Mouse (Mus musculus) gastrocnemius, adult 18-20 months (tissue): ENCODE measurements around the gene Carmil1. TPM values are rescaled to one million over a fixed set of nuclear protein-coding genes. Genes with fewer than 3 reads are reported as not detected.
A peak's percentile ranks its signal among the peaks of the same experiment; 100 is the strongest.

ENCODE experiments used
- DNase-seq: peaks from one replicate; pipeline ENCODE4 v3.0.0; 2021; ENCODE audit warnings: low spot score
- total RNA-seq, 2 experiments: library from RNA; stranded (reverse); gene quantifications; 2 replicates each; pipeline ENCODE4 v1.2.3; 2021

The Carmil1 gene
- total RNA-seq, 2 experiments from 2014 or later, result 1.9 to 2.6 TPM

DNA sequence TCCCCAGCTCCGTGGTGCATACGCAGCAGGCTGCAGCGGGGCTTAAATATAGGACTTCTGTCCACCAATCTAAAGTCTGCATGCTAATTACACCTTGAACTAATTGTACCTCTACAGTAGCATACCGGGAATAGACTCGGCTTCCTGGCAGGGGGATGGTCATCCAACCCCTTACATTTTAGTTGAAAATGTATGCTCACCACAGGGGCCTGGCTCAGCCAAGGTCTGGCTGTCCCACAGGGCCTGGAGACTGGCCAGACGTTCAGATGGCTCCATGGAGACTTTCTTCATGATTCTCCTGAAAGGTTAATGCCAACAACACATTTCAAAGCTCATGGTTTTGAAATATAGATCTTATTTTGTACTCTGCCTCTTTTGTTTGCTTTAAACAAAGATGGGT lies 125.4 kb downstream of the Carmil1 start:
- no peak for DNase-seq

DNA sequence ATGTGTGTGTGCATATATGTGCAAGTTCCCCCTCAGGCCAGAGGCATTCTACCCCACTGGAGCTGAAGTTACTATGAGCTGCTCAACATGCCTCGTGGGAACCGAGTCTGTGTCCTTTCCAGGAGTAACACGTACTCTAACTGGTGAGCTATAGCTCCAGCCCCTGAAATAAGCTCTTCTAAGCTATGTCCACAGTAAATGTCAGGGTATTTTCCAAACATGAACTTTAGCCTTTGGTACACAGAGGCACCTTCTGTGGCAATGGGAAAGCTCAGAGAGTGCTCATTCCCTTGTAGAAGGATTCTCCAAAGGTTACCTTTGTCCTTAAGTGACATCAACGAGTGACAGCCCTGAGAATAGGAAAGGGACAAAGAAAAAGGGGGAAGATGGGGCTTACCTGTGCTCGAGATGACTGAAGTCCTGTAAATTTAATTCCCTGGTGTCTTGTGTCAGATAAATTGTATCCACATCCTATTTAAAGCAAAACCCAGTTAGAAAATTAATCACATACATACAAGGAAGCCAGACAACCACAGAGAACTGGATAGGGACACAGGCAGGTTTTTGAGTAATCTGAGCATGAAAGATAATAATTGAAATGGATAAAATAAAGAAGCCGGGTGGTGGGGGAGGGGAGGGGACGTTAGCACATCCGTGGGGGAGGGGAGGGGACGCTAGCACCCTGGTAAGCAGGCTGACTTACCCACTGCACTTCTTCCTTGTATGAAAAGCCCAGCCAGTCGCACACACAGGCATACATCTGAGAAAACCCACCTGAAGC lies 126.1 kb downstream of the Carmil1 start:
- DNase-seq, result no peak

DNA sequence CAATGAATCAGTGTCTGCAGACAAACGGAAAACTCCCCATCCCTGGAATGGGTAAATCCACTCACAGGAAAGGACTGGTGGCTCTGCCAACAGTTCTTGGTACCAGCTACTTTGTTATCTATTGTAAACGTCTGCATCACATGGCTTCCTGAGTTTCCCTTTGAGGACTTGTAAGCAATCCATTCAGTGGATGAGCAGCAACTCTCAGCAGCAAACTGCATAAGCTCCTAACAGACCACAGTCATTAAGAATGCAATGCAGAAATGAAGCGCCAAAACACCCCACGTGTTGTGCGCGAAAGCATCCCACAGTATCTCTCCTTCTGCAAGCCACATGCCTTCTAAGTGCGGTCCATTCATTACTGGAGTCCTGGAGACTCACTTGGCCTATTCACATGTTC lies 128.0 kb downstream of the Carmil1 start:
- DNase-seq, result no peak

DNA sequence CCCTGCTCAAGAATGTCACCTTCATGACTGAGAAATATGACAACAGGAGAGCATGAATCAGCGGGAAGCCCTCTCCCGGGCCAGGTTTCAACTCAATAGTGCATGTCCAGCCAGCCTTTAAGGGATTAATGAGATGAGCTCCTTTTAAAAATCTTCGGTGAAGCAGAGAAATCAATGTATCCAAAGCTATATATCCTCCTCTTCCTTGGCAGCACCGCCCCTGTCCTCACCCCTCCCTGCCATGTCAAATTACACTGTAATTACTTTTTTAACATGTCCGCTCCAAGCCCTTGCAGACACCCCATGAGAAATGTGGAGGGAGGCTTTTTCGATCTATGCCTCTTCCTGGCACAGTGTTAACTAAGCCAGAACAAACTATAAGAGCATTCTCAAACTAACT lies 129.3 kb downstream of the Carmil1 start:
- DNase-seq, result no peak

DNA sequence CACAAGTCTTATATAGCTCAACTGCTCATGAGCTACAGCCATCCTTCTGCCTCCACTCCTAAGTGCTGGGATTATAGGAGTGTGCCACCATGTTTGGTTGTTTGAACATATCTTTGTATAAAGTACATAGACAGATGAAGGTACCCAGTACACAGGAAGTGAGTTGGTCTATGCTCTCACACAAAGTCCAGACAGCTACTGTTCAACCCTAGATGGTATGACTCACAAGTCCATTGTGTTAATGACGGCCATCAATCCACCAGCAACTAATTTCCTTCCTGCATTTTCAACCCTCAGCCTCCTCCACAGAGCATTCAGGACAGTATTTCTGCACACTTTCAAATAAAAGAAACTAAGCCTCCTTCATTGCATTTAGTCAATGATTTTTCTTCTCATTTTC lies 132.0 kb downstream of the Carmil1 start:
- no peak for DNase-seq

DNA sequence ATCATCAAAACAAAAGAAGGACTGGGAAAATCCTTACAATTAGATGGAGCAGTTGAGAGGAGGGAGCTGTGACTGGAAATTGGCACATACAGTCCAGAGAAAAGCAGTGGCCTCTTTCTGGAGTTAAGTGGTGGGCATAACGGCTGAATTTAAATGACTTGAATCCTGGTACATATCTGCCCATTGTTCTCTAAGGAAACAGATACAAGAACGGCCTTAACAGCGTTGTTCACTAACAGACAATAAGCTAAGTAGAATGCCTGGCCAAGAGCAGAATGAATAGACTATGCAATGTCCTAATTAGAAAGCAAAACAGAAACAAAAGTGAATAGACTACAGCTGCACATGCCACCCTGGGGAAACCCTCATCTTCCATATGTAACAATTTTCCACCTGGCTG lies 133.6 kb downstream of the Carmil1 start:
- DNase-seq, result no peak

DNA sequence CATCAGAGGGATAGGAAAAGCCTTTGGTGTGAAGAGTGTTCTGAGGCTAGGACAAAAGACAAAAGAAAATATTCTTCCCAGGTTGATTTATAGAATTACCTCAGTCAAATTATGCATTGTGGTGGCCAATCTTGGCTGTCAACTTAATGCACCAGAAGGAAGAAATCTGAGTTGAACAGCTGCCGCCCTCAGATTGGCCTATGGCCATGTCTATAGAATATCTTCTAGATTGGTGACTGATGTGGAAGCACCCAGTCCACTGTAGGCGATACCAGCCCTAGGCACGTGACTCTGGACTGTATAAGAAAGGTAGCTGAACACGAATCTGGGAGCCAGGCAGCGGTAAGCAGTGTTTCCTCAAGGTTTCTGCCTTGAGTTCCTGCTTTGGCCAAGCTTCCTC lies 134.1 kb downstream of the Carmil1 start:
- no peak for DNase-seq

DNA sequence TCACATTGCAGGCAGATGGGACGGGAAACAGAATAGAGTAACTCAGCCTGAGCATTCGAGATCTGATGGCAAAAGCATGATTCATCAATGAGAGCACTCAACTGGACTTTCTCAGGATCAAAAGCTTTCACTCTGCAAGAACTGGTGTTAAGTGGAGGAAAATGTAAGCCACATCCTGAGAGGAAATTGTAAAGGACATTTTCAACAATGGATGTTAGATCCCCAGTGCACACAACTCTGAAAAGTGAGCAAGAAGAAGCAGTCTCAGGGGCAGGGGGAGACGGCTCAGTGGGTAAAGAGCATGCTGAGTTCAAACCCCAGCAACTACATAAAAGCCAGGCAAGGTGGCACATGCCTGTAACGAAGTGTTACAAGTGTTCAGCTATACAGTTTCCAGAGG lies 135.7 kb downstream of the Carmil1 start:
- DNase-seq, result no peak

DNA sequence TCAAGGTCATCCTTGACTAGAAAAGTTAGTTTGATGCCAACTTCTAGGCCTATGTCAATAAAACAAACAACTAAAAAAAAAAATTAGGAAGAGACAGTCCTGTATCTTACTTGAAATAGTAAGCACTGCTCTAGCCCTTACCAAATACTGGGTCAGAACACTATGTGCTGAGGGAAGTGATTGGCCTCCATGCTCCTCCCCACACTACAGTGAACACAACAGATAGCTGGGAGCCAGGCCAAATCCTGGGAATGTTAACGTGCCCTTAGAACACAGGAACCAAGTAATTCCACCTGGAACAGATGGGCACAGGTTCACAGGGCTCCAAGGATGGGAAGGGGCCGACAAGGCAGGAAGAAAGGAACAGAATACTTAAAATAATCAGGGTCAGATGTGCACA lies 136.5 kb downstream of the Carmil1 start:
- no peak for DNase-seq

DNA sequence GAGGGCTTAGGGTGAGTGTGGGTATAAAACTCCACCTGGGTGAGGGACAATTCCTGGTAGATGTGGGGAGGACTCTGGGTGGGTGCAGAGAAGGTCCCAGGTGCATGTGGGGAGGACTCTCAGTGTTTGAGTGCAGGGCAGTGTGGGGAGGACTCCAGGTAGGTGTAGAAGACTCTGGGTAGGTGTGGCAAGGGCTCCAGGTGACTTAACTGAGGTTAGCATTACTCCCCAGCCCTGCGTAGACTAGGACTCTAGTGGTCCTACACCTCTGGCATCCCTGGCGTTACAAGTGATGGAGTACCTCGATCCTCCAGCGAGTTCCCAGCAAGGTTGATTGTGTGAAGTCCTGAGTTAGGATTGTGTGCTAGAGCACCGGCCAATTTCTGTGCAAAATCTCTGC lies 143.8 kb downstream of the Carmil1 start:
- no peak for DNase-seq

DNA sequence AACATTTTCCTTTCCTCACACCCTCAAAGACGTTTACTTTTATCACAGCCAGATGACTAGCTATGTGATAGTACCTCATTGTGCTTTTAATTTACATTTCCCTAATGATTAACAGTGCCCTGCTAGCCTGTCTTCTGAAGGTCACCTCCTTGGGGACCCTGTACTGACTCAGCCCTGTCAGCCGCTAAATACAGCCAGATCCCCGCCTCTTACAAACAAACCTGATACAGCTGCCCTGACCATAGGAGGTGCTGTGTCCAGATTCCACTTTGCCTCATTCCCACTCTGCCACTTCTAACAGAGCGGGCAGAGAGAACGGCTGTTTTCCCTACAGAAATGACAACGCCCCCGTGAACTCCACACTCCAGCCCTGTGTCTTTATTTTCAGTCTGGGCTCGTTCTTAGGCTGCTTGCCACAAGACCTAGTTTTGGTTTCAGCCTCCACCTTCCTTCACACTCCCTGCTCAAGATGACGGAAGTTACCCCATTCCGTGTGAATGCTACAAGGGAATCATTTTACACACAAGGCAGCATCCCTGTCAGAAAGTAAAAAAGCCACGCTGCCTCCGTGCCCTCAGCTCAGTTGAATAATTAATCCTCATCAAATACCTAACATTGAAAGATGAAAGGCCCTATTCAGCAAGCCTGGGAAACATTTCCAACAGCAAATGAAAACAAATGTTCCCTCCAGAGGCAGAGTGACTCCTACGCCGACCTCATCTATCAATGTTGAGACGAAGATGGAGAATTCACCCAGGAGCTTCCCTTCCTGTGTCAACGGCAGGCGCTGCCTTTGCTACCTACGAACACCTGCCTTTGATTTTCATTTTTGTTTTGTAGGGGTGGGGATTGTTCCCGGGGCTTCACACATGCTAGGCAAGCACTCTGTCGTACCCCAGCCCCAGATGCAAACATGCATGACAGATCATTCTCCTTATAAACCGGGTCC lies 145.0 kb downstream of the Carmil1 start:
- peak; percentile 44 for DNase-seq

DNA sequence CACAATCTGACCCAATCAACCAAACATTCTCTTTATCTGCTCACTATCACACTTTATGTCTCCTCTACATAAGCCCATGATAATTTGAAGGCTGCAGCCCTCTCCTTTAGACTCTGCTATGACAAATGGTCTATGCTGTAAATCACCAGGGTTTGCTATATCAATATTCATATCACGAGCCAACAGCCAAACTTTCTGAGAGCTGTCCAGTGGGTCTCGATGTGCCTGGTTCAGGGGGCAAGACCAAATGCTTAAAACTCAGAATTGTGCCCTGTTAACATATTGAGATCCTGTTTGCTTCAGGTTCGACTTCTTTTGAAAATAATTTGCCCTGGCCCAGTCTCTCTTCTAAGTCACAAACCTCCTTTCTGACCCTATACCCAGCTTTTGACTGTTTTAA lies 147.7 kb downstream of the Carmil1 start:
- DNase-seq, result no peak

DNA sequence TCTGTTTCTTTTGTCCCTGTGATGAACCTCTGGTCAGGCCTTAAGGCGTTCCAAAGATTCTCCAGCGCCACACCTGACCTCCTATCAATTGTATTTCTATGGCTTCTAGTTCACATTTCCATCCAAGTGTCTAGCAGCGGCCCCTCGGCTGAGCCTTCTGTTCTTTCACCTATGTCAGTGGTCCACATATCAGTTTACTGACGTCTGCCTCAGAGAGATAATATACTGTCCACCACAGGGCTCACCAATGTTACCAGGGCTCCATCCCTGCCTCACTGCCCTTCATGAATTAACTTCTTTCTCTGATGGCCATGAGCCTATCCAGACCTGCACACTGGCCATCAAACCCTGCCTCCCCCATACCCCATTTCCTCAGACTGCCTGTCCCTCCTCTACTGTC lies 149.3 kb downstream of the Carmil1 start:
- DNase-seq, result no peak

DNA sequence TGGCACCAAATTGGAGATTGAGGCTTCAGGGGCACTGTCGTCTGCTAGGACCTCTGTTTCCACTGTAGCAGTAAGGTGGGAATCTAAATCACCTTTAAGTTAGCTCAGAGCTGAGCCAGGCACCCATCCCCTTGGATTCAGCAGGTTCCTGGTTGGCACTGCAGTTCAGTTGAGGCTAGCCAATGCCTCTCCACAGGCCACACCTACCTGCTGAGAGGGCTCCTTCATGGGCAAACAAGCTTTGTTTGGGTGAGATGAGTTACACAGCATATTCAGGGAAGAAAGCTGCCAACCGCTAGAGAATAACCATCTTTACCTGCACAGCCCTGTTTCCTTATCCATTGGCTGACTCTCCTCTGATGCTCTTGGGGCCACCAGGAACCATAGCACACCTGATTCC lies 149.9 kb downstream of the Carmil1 start:
- no peak for DNase-seq

DNA sequence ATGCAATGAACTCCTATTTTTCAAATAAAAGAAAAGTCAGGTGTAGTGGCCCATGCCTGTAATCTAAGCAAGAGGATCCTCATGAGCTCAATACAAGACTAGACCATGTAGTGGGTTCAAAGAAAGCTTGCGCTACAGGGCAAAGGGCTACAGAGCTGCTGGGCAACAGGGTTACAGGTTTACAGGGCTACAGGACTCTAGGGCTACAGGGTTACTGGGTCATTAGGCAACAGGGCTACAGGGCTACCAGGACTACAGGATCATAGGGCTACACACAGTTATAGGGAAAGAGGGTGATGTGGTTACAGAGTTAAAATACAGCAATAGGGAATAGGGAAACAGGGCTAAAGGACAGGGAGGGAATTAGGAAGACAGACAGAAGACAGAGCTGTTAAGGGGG lies 151.9 kb downstream of the Carmil1 start:
- no peak for DNase-seq

DNA sequence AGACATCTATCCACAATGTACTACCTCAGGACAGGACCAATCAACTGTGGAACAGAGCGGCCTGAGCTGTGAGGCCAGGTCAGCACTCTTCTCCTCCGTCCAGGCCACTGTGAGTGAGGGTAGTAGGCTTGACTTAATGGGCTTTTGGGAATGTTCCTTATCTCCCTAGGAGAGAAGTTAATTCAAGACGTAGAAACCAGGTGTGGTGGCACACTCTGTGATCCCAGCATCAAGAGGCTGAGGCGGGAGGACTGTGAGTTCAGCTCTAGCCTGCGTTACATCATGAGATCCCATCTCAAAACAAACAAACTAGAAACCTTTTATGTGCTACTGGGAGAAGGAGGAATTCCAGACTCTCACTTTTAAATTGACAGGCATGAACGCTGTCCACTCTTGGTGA lies 154.7 kb downstream of the Carmil1 start:
- DNase-seq, result no peak

DNA sequence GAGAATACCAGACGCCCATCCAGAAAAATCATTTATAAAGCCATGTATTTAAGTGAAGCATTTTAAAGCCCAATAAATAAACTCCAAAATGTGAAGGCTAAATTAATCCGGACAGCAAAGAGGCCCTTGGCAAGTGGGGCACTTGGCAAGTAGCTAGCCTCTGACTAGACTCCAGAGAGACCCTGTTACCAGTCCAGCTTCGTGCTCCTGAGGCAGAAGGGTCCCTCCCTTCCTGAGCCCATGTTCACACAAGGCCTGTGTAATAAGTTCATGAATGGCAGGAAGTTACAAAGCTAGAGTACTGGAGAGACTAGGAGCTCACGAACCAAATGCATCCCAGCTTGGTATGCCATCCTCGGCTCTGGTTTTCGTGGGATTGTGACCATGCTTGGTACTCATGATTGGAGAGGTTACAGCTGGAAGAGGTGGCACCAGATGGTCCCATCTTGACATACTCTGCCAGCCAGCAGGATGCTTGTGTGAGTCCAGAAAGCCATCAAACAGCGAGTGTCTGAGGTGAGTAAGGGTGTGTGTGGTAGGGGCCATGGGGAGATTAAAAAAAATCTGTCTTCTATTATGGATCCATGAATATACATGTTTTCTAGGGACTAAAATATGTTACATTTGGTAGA lies 163.3 kb downstream of the Carmil1 start:
- DNase-seq, result no peak

DNA sequence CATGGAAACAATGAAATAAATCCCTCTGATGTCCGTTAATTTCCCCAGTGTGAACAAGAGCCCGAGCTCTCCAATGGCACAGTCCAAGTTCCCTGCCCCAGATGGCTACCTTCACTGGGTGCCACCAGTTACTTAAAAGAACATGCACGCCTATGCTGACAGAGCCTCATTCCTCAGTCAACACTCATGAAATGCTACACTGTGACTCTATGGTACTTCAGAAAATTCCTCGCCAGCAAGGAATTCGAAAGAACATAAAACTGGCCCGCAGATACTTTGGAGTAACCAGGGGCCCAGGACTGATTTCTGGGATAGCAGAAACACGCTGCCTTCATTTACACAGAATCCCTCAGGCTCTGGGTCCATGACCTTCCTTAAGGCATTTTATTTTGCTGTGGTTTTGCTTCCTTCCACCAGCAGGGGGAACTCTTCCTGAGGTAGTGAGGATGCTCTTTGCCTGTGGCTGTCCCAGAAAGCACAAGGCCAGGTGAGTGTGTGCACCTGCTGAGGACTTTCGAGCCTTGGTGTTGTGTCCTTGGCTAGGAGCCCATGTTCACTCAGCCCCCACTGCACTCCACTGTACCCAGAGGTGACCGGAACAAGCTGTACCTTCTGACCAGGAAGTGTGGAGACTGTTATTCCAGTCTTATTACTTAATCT lies 167.8 kb downstream of the Carmil1 start:
- DNase-seq, result peak; percentile 37

DNA sequence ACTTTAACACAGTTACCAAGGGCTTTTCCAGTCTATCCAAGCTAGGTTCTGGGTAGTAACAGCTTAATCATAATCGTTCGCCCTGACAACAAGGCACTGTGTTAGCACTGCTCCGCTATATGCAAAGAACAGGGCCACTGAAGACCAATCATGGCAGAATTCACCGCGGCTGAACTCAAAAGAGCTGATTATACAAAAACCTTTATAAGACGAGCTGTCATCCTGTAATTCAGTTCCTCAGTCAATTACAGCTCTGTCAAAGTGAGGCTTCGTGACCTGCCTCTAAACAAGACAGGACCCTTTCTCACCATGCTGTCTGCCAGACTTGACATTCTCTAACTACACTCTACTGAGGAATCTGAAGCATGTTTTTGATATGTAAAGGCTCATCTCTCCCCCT lies 170.3 kb downstream of the Carmil1 start:
- DNase-seq, result no peak

DNA sequence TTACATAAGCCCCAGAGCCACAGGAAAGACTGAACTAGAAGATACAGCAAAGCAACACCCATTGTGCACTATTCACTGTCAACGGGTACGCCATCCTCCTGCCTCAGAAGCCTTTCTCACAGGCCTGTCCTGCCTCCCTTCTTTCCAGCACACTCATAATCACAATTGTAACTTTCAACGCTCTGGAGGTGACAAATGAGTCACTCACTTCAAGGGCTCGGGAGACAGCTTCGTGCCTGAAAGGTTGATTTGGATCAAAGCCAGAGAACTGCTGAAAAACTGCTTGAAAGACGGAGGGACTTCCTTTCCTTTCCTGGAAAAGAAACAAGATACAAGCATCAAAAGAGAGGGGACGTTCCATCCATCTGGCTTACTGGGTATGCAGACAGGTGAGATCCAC lies 172.3 kb downstream of the Carmil1 start:
- DNase-seq, result no peak

DNA sequence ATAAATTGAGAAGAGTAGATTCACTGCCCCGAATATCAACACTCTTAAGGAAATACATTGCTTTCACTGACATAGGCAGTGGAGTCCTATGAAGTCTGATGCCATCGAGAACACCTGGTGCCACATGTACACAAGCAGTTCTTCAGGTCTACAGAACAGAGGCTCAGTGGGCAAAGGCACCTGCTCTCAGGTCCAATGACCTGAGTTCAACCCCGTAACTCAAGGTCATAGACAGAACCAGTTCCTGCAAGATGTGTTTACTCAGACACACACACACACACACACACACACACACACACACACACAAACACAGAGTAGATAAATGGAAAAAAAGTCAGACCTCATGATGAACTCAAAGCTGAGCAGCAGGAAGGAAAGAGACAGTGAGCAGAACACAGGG lies 173.5 kb downstream of the Carmil1 start:
- DNase-seq, result no peak

DNA sequence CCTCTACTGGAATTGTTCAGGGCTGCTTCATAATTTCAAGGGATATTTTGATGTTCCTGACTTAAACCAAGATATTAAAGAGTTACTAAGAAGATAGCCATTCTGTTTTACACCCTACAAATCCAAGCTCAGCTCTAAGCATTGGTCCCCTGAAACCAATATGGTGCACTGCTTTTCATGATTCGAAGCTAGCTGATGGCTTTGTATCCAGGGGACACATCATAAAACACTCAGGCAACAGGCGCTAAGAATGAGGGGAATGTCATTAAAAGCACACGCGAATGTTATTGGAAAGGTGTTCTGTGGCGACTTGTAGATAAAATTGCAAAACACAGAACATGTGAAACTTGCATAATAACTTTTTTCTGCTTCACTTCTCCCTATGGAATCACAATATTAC lies 174.8 kb downstream of the Carmil1 start:
- no peak for DNase-seq
